Comparison of ENCODE assay signal across 10 mouse cellular contexts in the genomic region with DNA sequence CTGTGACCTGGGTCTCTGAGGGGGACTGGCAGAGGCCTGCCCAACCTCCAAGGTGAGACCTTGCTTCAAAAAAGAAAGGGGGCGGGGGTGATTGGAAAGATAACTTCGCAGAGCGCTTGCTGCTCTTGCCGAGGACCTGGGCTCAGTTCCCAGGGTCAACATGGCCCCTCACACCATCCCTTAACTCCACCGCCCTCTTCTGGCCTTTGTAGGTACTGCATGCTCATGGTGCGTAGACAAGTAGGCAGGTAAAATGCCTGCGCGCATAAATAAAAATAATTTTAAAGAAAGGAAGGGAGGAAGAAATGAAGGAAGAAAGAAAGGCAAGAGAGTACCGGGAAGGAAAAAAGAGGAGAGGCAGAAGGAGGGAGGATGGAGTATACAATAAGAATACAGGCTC.
DNase-seq lines count a peak whose midpoint lies in the region; ATAC-seq and TF ChIP-seq lines count a peak whose summit lies in the region.
"Had no signal": no experiment of that assay in that cellular context is flagged by ENCODE, and none has a peak within 500 bp of the region (broad histone marks: within the 10 kb centered on the region; RNA-seq: fewer than 3 reads in every experiment).

No protein-coding gene starts in this region.

- WGBS in heart, adult 2 months: 67% methylated on average over 9 of the region's 9 CpGs
- 68% methylated on average over 9 of the region's 9 CpGs for WGBS in midbrain, embryonic 11.5 days
- WGBS in midbrain, embryonic 10.5 days: 69% methylated on average over 9 of the region's 9 CpGs

- no peak overlapping the region for H3K9ac ChIP-seq in heart, adult 2 months (ENCODE audit: low read depth, low read length)
- no peak overlapping the region for H3K9ac ChIP-seq in midbrain, embryonic 11.5 days (ENCODE audit: low read length)

- peak overlapping the region; percentile 65 for H3K27ac ChIP-seq in heart, adult 2 months
- H3K27ac ChIP-seq in midbrain, embryonic 11.5 days (ENCODE audit: low read depth, low read length): no peak overlapping the region
- no peak overlapping the region for H3K27ac ChIP-seq in midbrain, embryonic 10.5 days (replicated peaks)

- TF ChIP-seq EP300 in heart, adult 2 months (IDR thresholded peaks at IDR 0.05; ENCODE audit: insufficient read depth, low read depth, low read length): no peak

- H3K27me3 ChIP-seq in heart, adult 2 months (ENCODE audit: control insufficient read depth, insufficient read depth, low read length): no peaks in the 10 kb centered on the region
- no peaks in the 10 kb centered on the region for H3K27me3 ChIP-seq in midbrain, embryonic 11.5 days (ENCODE audit: control insufficient read depth, insufficient read depth, low read length)
- H3K27me3 ChIP-seq in midbrain, embryonic 10.5 days (ENCODE audit: low read depth, poor library complexity, severe bottlenecking): peaks cover 9% of the 10 kb centered on the region; the same call in 1 of the 2 replicates
- H3K27me3 ChIP-seq in splenic B cell, adult 2 months (ENCODE audit: control insufficient read depth, insufficient read depth, low read length, poor library complexity, severe bottlenecking): no peaks in the 10 kb centered on the region; the same call in 1 of the 2 replicates

- H3K4me2 ChIP-seq in midbrain, embryonic 11.5 days: no peak overlapping the region

- no peak for DNase-seq in heart, adult 2 months
- no peak for DNase-seq in heart, postnatal 25 days (ENCODE audit: low spot score)
- DNase-seq in midbrain, embryonic 11.5 days (ENCODE audit: low spot score, missing footprints): peak; percentile 81
- DNase-seq in midbrain, embryonic 10.5 days (ENCODE audit: low spot score): no peak
- DNase-seq in brain, embryonic 14.5 days (ENCODE audit: low read depth): no peak
- peak; percentile 37 for DNase-seq in splenic B cell, adult 2 months (ENCODE audit: low read depth, low spot score)
- DNase-seq in retina, embryonic 14.5 days (ENCODE audit: low spot score): no peak
- no peak for DNase-seq in adrenal gland, postnatal 10 days
- DNase-seq: gastrocnemius, postnatal 36 days had no signal

- no peaks in the 10 kb centered on the region for H3K9me3 ChIP-seq in midbrain, embryonic 11.5 days (ENCODE audit: control insufficient read depth, low read length)
- H3K9me3 ChIP-seq in midbrain, embryonic 10.5 days (replicated peaks): peaks cover 5% of the 10 kb centered on the region; the same call in 1 of the 2 replicates

- no peaks in the 10 kb centered on the region; the same call in 1 of the 2 replicates for H3K4me1 ChIP-seq in heart, adult 2 months (ENCODE audit: control insufficient read depth, insufficient read depth, low read length)
- H3K4me1 ChIP-seq in midbrain, embryonic 11.5 days (ENCODE audit: control insufficient read depth, insufficient read depth, low read length): peaks cover 5% of the 10 kb centered on the region
- H3K4me1 ChIP-seq in midbrain, embryonic 10.5 days: peaks cover 8% of the 10 kb centered on the region

- no peak for TF ChIP-seq POLR2A in heart, adult 2 months (IDR thresholded peaks at IDR 0.05; ENCODE audit: insufficient read depth, low read depth, low read length)
- no peak for TF ChIP-seq POLR2A in brain, embryonic 14.5 days (IDR thresholded peaks at IDR 0.05; ENCODE audit: borderline replicate concordance, extremely low read depth, insufficient read depth, insufficient read length, poor library complexity, severe bottlenecking)

- intact Hi-C loops in heart, adult 2 months (cut with DNase I): no loop called here
- intact Hi-C loops in heart, postnatal 25 days (cut with DNase I): loop anchor here (5.0 kb wide), 1 partner anchor 38 kb away; no protein-coding TSS in a partner anchor

- H3K4me3 ChIP-seq in heart, adult 2 months: no peak overlapping the region
- H3K4me3 ChIP-seq in midbrain, embryonic 11.5 days (ENCODE audit: low read depth, low read length): no peak overlapping the region
- no peak overlapping the region for H3K4me3 ChIP-seq in midbrain, embryonic 10.5 days
- H3K4me3 ChIP-seq: myocyte had no signal

- no peaks in the 10 kb centered on the region for H3K79me2 ChIP-seq in heart, adult 2 months (replicated peaks; ENCODE audit: control insufficient read depth, insufficient read depth, low read length)

- no peaks in the 10 kb centered on the region for H3K36me3 ChIP-seq in heart, adult 2 months (ENCODE audit: control insufficient read depth, insufficient read depth, low read length)
- no peaks in the 10 kb centered on the region for H3K36me3 ChIP-seq in midbrain, embryonic 11.5 days (ENCODE audit: control insufficient read depth, insufficient read depth, low read length)
- H3K36me3 ChIP-seq in midbrain, embryonic 10.5 days: no peaks in the 10 kb centered on the region
- H3K36me3 ChIP-seq in splenic B cell, adult 2 months (ENCODE audit: control insufficient read depth, insufficient read depth, low read length, poor library complexity, severe bottlenecking): no peaks in the 10 kb centered on the region

- peak; percentile 62 for TF ChIP-seq CTCF in heart, adult 2 months (IDR thresholded peaks at IDR 0.05)
- TF ChIP-seq CTCF in brain, embryonic 14.5 days (IDR thresholded peaks at IDR 0.05; ENCODE audit: borderline replicate concordance, extremely low read depth, insufficient read depth, insufficient read length): peak; percentile 47; the same call in 1 of the 2 replicates

- ATAC-seq in midbrain, embryonic 11.5 days (ENCODE audit: low FRiP score): no peak

Comparison
In these comparisons a context has a peak if more than half of its experiments do, and no peak if none do; other contexts are left out.
1. DNase-seq: peak in midbrain, embryonic 11.5 days (single experiment) and splenic B cell, adult 2 months (single experiment); none in heart, adult 2 months (0 of 2), heart, postnatal 25 days (single experiment), midbrain, embryonic 10.5 days (single experiment), brain, embryonic 14.5 days (single experiment), retina, embryonic 14.5 days (single experiment) and adrenal gland, postnatal 10 days (single experiment).